Mouse (Mus musculus) hindbrain, embryonic 13.5 days (tissue): ENCODE measurements around the gene Lpcat4. TPM values are rescaled to one million over a fixed set of nuclear protein-coding genes. Genes with fewer than 3 reads are reported as not detected.
"Not testable (repeated sequence)": the region's sequence is repeated elsewhere in the genome, so short reads cannot be mapped to it uniquely, and the experiment has no call there.

Experiments
- ATAC-seq: fragments of 200-750 bp; cut with Nextera tagmentation; 2 replicates; pipeline ENCODE4 v1.8.0; 2017; ENCODE audit warnings: moderate TSS enrichment; ENCODE audit not compliant: low FRiP score
- H3K27ac ChIP-seq: fragments of 300-500 bp; sonication (generic); 2 replicates; pipeline ENCODE4 v1.5.1; 2015; ENCODE audit warnings: inconsistent platforms, mild to moderate bottlenecking, moderate library complexity
- H3K27me3 ChIP-seq: fragments of 300-500 bp; sonication (generic); 2 replicates; pipeline ENCODE4 v1.6.1; 2015; ENCODE audit warnings: mild to moderate bottlenecking, inconsistent platforms
- H3K36me3 ChIP-seq: fragments of 300-500 bp; sonication (generic); 2 replicates; pipeline ENCODE4 v1.6.1; 2015; ENCODE audit warnings: mild to moderate bottlenecking, inconsistent platforms
- H3K4me1 ChIP-seq: fragments of 300-500 bp; sonication (generic); replicated peaks from 2 replicates; pipeline ENCODE4 v1.6.1; 2015; ENCODE audit warnings: inconsistent platforms
- H3K4me2 ChIP-seq: fragments of 300-500 bp; sonication (generic); 2 replicates; pipeline ENCODE4 v1.6.1; 2015; ENCODE audit warnings: inconsistent platforms, mild to moderate bottlenecking, moderate library complexity
- H3K4me3 ChIP-seq: fragments of 300-500 bp; sonication (generic); 2 replicates; pipeline ENCODE4 v1.5.1; 2015; ENCODE audit warnings: mild to moderate bottlenecking, inconsistent platforms
- H3K9ac ChIP-seq: fragments of 300-500 bp; sonication (generic); 2 replicates; pipeline ENCODE4 v1.6.1; 2015; ENCODE audit warnings: mild to moderate bottlenecking, inconsistent platforms
- H3K9me3 ChIP-seq: fragments of 300-500 bp; sonication (generic); 2 replicates; pipeline ENCODE4 v1.6.1; 2016; ENCODE audit warnings: inconsistent platforms
- WGBS: fragments of 180-500 bp; shearing (Covaris S2); methylation state at CpG from one replicate; pipeline ENCODE4 v1.1.7; 2015; 5-methylcytosine and 5-hydroxymethylcytosine counted together
- polyA plus RNA-seq: library from polyadenylated mRNA; unstranded; fragments of >200 nt; fragmentation: Nextera tagmentation; extraction: Ambion mirVana; gene quantifications from 2 replicates; pipeline ENCODE4 v1.2.1, GENCODE M21; 2015

Gene Lpcat4
- polyA plus RNA-seq, 1 experiment from 2014 or later, result 14.9 TPM

- H3K9me3 ChIP-seq, H3K9ac ChIP-seq, H3K4me3 ChIP-seq, H3K4me2 ChIP-seq, H3K27me3 ChIP-seq, H3K4me1 ChIP-seq, H3K27ac ChIP-seq, H3K36me3 ChIP-seq, ATAC-seq: not testable (repeated sequence)
- WGBS, result 98% methylated on average over 1 of the region's 1 CpGs
Measured at GRCm38 (mm10) chr2:112286062-112286461, 46.8 kb downstream of the Lpcat4 start.

- no peak overlapping the region for H3K4me2 ChIP-seq
- H3K4me1 ChIP-seq, result peaks cover 10% of the 10 kb centered on the region
- H3K9me3 ChIP-seq, result no peaks in the 10 kb centered on the region
- no peak overlapping the region for H3K9ac ChIP-seq
- WGBS, result 77% methylated on average over 4 of the region's 4 CpGs
- no peak for ATAC-seq
- no peak overlapping the region for H3K27ac ChIP-seq
- H3K36me3 ChIP-seq, result no peaks in the 10 kb centered on the region
- no peaks in the 10 kb centered on the region for H3K27me3 ChIP-seq
- H3K4me3 ChIP-seq, result no peak overlapping the region
Measured at GRCm38 (mm10) chr2:112287059-112287458, 47.8 kb downstream of the Lpcat4 start.

DNA sequence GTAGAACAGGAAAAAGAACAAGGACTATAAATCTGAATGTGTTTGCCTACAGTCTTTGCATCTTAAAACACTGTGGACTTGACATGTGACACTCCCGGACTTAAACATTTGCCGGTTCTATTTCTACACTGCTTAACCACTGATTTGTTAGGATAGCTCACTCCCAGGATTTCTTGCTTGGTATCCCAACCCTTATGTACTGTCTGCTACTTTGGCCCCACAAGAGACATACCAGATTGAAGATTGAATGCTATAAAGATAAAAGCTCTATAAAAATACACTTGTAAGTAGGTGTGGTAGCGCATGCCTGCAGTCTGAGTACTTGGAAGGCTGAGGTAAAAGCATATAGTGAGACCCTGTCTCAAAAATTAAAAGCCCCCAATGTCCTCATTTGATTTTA, 50.2 kb downstream of the Lpcat4 start:
- Histone ChIP-seq H3K9me3 (no peaks in the 10 kb centered on the region), H3K27ac (no peak overlapping the region), H3K27me3 (no peaks in the 10 kb centered on the region), H3K4me1 (peaks cover 4% of the 10 kb centered on the region), H3K36me3 (no peaks in the 10 kb centered on the region), H3K9ac (no peak overlapping the region), H3K4me2 (no peak overlapping the region), H3K4me3 (no peak overlapping the region)
- ATAC-seq, result no peak
- WGBS, result 96% methylated on average over 3 of the region's 3 CpGs

DNA sequence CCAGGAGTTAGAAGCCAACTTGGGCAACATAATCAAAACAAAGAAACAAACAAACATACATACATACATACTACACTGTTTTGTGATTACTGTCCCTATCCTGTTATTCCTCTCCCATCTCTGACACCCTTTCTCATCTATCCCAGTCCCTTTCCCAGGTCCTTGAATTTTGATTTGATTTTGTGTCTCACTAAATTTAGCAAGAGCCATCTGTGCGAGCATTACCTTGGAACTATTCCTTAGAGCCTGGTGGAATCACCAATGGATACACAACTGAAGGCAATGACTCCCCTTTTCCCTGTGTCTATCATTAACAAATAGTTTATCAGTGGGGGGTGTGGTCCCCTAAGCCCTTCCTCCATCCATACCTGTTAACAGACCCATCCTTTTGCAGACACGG, 53.6 kb downstream of the Lpcat4 start:
- Histone ChIP-seq H3K27ac (no peak overlapping the region), H3K4me2 (no peak overlapping the region), H3K4me1 (no peaks in the 10 kb centered on the region), H3K9me3 (no peaks in the 10 kb centered on the region), H3K36me3 (0 out of 2 replicates have a peak, but pooled peaks cover 2% of the 10 kb centered on the region), H3K9ac (no peak overlapping the region), H3K4me3 (no peak overlapping the region), H3K27me3 (no peaks in the 10 kb centered on the region)
- no peak for ATAC-seq
- WGBS, result 93% methylated on average over 2 of the region's 2 CpGs

DNA sequence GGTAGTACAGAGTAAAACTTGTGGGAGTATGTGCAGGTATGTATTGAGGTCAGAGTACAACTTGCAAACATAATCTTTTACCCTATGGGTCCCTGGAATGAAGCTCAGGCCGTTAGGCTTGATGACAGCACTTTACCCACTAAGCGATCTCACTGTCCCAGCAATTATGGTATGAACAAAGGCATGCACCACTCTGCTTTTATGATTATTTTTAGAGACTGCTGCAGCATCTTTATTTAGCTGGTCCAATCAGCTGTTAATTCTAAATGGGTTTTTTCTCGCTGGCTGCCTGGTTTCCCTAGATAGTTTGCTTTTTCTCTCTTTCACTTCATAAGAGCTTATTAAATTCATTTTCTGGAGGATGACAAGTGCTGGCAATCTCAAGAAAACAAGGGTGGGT, 56.9 kb downstream of the Lpcat4 start:
- no peak overlapping the region for H3K27ac ChIP-seq
- no peaks in the 10 kb centered on the region for H3K4me1 ChIP-seq
- ATAC-seq, result no peak
- 0 out of 2 replicates have a peak, but pooled peaks cover 2% of the 10 kb centered on the region for H3K36me3 ChIP-seq
- H3K4me2 ChIP-seq, result no peak overlapping the region
- no peaks in the 10 kb centered on the region for H3K27me3 ChIP-seq
- H3K4me3 ChIP-seq, result no peak overlapping the region
- 84% methylated on average over 3 of the region's 3 CpGs for WGBS
- no peak overlapping the region for H3K9ac ChIP-seq
- no peaks in the 10 kb centered on the region for H3K9me3 ChIP-seq

Other genes with a start within 250 kb of the Lpcat4 start
- gene Olfr1309, start 249.2 kb upstream of the Lpcat4 start, polyA plus RNA-seq, result not detected in 2 replicates
- gene Olfr1310, start 226.8 kb upstream of the Lpcat4 start, polyA plus RNA-seq, result not detected in 2 replicates
- gene Olfr1311, start 215.1 kb upstream of the Lpcat4 start, polyA plus RNA-seq, result not detected in 2 replicates
- gene Olfr1312, start 189.2 kb upstream of the Lpcat4 start, polyA plus RNA-seq, result not detected in 2 replicates
- not detected in 2 replicates for gene Olfr1313, start 161.6 kb upstream of the Lpcat4 start, polyA plus RNA-seq
- gene Olfr1314, start 142.7 kb upstream of the Lpcat4 start, polyA plus RNA-seq, result not detected in 2 replicates
- not detected in 2 replicates for gene Olfr1315-ps1, start 124.0 kb upstream of the Lpcat4 start, polyA plus RNA-seq
- gene Olfr1316, start 104.5 kb upstream of the Lpcat4 start, polyA plus RNA-seq, result not detected in 2 replicates
- not detected in 2 replicates for gene Olfr1317, start 99.1 kb upstream of the Lpcat4 start, polyA plus RNA-seq
- not detected in 2 replicates for gene Olfr1318, start 85.3 kb upstream of the Lpcat4 start, polyA plus RNA-seq
- gene Nutm1, start 19.8 kb downstream of the Lpcat4 start, polyA plus RNA-seq, result 0.05 TPM in 1 of 2 replicates, not detected in the other
- gene Nop10, start 22.5 kb downstream of the Lpcat4 start, polyA plus RNA-seq, result 154 and 160 TPM in 2 replicates
- gene Slc12a6, start 26.4 kb downstream of the Lpcat4 start, polyA plus RNA-seq, result 16.5 and 17.2 TPM in 2 replicates
- gene Gm21985, start 26.8 kb downstream of the Lpcat4 start, polyA plus RNA-seq, result not detected in 2 replicates
- gene Emc4, start 128.6 kb downstream of the Lpcat4 start, polyA plus RNA-seq, result 164 and 168 TPM in 2 replicates
- gene Katnbl1, start 139.7 kb downstream of the Lpcat4 start, polyA plus RNA-seq, result 36.9 and 37.1 TPM in 2 replicates
- 18.4 and 19.2 TPM in 2 replicates for gene Emc7, start 215.5 kb downstream of the Lpcat4 start, polyA plus RNA-seq
- 0.48 and 0.68 TPM in 2 replicates for gene Chrm5, start 241.3 kb downstream of the Lpcat4 start, polyA plus RNA-seq